Mouse (Mus musculus) forebrain, embryonic 13.5 days (tissue): ENCODE measurements around the gene Zfp451. TPM values are rescaled to one million over a fixed set of nuclear protein-coding genes. Genes with fewer than 3 reads are reported as not detected.

ENCODE experiments used
- ATAC-seq: fragments of 200-750 bp; cut with Nextera tagmentation; 2 replicates; pipeline ENCODE4 v1.8.0; 2017
- H3K27ac ChIP-seq: fragments of 300-500 bp; sonication (generic); 2 replicates; pipeline ENCODE4 v1.5.1; 2015; ENCODE audit warnings: inconsistent platforms, mild to moderate bottlenecking, moderate library complexity
- H3K27me3 ChIP-seq: fragments of 300-500 bp; sonication (generic); 2 replicates; pipeline ENCODE4 v1.6.1; 2015; ENCODE audit warnings: mild to moderate bottlenecking, inconsistent platforms
- H3K36me3 ChIP-seq: fragments of 300-500 bp; sonication (generic); 2 replicates; pipeline ENCODE4 v1.6.1; 2015; ENCODE audit warnings: mild to moderate bottlenecking, inconsistent platforms; ENCODE audit not compliant: poor library complexity, severe bottlenecking
- H3K4me1 ChIP-seq: fragments of 300-500 bp; sonication (generic); 2 replicates; pipeline ENCODE4 v1.6.1; 2015; ENCODE audit warnings: inconsistent platforms
- H3K4me2 ChIP-seq: fragments of 300-500 bp; sonication (generic); 2 replicates; pipeline ENCODE4 v1.6.1; 2015; ENCODE audit warnings: inconsistent platforms, mild to moderate bottlenecking, moderate library complexity
- H3K4me3 ChIP-seq: fragments of 300-500 bp; sonication (generic); 2 replicates; pipeline ENCODE4 v1.5.1; 2015; ENCODE audit warnings: mild to moderate bottlenecking, inconsistent platforms
- H3K9ac ChIP-seq: fragments of 300-500 bp; sonication (generic); 2 replicates; pipeline ENCODE4 v1.6.1; 2015; ENCODE audit warnings: mild to moderate bottlenecking, inconsistent platforms
- H3K9me3 ChIP-seq: fragments of 300-500 bp; sonication (generic); replicated peaks from 2 replicates; pipeline ENCODE4 v1.6.1; 2016; ENCODE audit warnings: inconsistent platforms
- WGBS: fragments of 180-500 bp; shearing (Covaris S2); methylation state at CpG from one replicate; pipeline ENCODE4 v1.1.7; 2015; 5-methylcytosine and 5-hydroxymethylcytosine counted together
- polyA plus RNA-seq: library from polyadenylated mRNA; unstranded; fragments of >200 nt; fragmentation: Nextera tagmentation; extraction: Ambion mirVana; gene quantifications from 2 replicates; pipeline ENCODE4 v1.2.1, GENCODE M21; 2015

The Zfp451 gene
- polyA plus RNA-seq, 1 experiment from 2014 or later = 37.2 TPM

- no peaks in the 10 kb centered on the region for H3K9me3 ChIP-seq
- no peaks in the 10 kb centered on the region for H3K4me1 ChIP-seq
- 87% methylated on average over 14 of the region's 14 CpGs for WGBS
- H3K36me3 ChIP-seq = peaks cover 58% of the 10 kb centered on the region
- H3K4me2 ChIP-seq = no peak overlapping the region
- H3K27me3 ChIP-seq = no peaks in the 10 kb centered on the region
- no peak overlapping the region for H3K4me3 ChIP-seq
- peak; percentile 19; the same call in 1 of the 2 replicates for ATAC-seq
- no peak overlapping the region for H3K9ac ChIP-seq
- H3K27ac ChIP-seq = no peak overlapping the region
Observed at GRCm38 (mm10) chr1:33776175-33776611, 38.2 kb downstream of the Zfp451 start.

GRCm38 (mm10) chr1:33772106-33772505 is 42.3 kb downstream of the Zfp451 start:
- H3K9ac ChIP-seq = no peak overlapping the region
- no peaks in the 10 kb centered on the region for H3K9me3 ChIP-seq
- H3K4me1 ChIP-seq = no peaks in the 10 kb centered on the region
- peaks cover 70% of the 10 kb centered on the region for H3K36me3 ChIP-seq
- no peak overlapping the region for H3K4me3 ChIP-seq
- ATAC-seq = no peak
- no peaks in the 10 kb centered on the region for H3K27me3 ChIP-seq
- WGBS = 95% methylated on average over 9 of the region's 9 CpGs
- no peak overlapping the region for H3K27ac ChIP-seq
- H3K4me2 ChIP-seq = no peak overlapping the region

GRCm38 (mm10) chr1:33771621-33772020 is 42.8 kb downstream of the Zfp451 start:
- no peak for ATAC-seq
- H3K4me1 ChIP-seq = no peaks in the 10 kb centered on the region
- no peak overlapping the region for H3K4me2 ChIP-seq
- H3K4me3 ChIP-seq = no peak overlapping the region
- H3K27ac ChIP-seq = no peak overlapping the region
- peaks cover 70% of the 10 kb centered on the region for H3K36me3 ChIP-seq
- no peaks in the 10 kb centered on the region for H3K9me3 ChIP-seq
- H3K27me3 ChIP-seq = no peaks in the 10 kb centered on the region
- WGBS = 96% methylated on average over 10 of the region's 10 CpGs
- no peak overlapping the region for H3K9ac ChIP-seq

DNA sequence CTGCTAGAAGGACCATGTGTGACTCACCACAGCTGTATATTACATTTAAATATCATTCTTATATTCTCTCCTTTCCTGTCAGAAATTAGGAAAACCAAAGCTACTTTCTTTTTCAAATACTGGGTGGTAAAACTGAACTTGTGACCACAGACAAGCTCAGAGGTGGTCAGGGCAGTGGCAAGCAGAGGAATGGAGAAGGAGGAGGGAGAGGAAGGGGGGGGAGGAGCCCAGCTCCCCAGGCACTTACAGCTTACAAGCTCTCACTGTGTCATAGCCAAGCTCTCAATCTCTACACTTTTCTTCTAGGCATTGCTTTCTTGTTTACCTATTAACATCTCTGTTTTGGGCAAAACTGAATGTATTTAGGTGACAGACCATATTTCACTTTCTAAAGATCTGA is 45.6 kb downstream of the Zfp451 start:
- Histone ChIP-seq H3K4me2 (no peak overlapping the region), H3K9ac (no peak overlapping the region), H3K36me3 (peaks cover 69% of the 10 kb centered on the region), H3K27me3 (no peaks in the 10 kb centered on the region), H3K4me1 (no peaks in the 10 kb centered on the region), H3K27ac (no peak overlapping the region), H3K4me3 (no peak overlapping the region), H3K9me3 (no peaks in the 10 kb centered on the region)
- no peak for ATAC-seq

DNA sequence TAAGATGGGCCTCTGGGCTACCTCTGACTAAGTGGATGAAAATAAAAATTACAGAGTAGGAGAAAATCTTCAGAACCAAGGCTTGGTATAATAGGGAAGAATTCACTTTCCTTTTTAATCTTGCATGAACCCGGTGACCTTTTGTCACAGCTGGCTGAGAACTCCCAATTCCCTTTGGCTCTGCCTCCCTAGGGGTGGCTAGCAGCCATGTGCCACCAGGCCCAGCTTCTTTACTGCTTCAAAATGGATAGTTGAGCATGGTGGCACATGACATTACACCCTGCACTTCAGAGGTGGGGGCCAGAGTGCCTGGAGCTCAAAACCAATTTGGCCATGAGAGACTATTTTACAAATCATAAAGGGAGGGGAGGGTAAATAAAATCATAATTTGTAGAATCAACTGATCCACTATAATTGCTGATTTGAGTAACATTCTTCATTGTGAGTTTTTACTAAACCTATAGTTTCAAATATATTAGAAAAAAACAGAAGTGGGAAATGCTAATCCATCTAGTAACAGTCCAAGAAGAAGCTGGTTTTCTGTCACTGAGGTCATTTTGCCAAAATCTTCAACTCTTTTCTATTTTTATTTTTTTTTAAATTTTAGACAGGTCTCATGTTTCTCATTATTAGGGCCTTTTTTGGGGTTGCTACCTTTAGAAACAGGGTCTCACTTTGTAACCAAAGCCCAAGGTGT is 46.2 kb downstream of the Zfp451 start:
- H3K27me3 ChIP-seq = no peaks in the 10 kb centered on the region
- H3K27ac ChIP-seq = no peak overlapping the region
- H3K36me3 ChIP-seq = peaks cover 69% of the 10 kb centered on the region
- H3K4me3 ChIP-seq = no peak overlapping the region
- 85% methylated on average over 1 of the region's 1 CpGs for WGBS
- no peaks in the 10 kb centered on the region for H3K4me1 ChIP-seq
- no peak overlapping the region for H3K4me2 ChIP-seq
- H3K9me3 ChIP-seq = no peaks in the 10 kb centered on the region
- no peak overlapping the region for H3K9ac ChIP-seq
- ATAC-seq = no peak

- Histone ChIP-seq H3K9me3 (no peaks in the 10 kb centered on the region), H3K9ac (no peak overlapping the region), H3K4me2 (no peak overlapping the region), H3K4me1 (no peaks in the 10 kb centered on the region), H3K4me3 (no peak overlapping the region), H3K27me3 (no peaks in the 10 kb centered on the region), H3K36me3 (peaks cover 62% of the 10 kb centered on the region), H3K27ac (no peak overlapping the region)
- ATAC-seq = no peak
- WGBS = 65% methylated on average over 16 of the region's 16 CpGs
Observed at GRCm38 (mm10) chr1:33766520-33767508, 47.6 kb downstream of the Zfp451 start.

DNA sequence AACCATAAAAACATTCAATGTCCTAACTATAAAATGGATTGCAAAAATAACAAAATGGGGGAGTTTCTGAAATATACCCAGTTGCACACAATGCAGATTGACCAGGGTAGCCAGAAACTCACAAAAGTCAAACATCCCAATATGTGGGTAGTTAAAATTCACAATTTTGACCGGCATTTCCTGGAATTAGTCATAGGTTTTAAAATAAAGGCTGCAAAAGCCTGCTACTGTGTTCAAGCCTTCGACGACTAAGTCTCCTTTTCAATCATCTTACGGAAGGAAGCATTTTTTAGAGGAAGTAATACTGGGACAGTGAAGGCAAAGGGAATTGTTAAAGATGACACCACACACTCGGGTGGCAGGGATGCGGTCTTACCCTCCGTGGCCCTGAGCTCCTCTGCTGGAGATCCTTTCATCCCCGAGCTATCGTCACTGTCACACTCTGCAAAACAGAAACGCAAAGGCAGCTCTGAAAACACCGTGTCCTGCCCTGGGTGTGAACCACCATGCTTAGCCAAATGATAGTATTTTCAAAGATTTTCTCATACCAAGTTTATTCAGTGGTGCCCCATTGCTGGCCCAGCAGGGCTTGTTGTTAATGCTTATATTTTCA is 48.8 kb downstream of the Zfp451 start:
- H3K27ac ChIP-seq = no peak overlapping the region
- H3K36me3 ChIP-seq = peaks cover 56% of the 10 kb centered on the region
- H3K27me3 ChIP-seq = no peaks in the 10 kb centered on the region
- ATAC-seq = no peak
- H3K4me2 ChIP-seq = no peak overlapping the region
- H3K9ac ChIP-seq = no peak overlapping the region
- 88% methylated on average over 11 of the region's 11 CpGs for WGBS
- H3K4me3 ChIP-seq = no peak overlapping the region
- H3K4me1 ChIP-seq = no peaks in the 10 kb centered on the region
- H3K9me3 ChIP-seq = no peaks in the 10 kb centered on the region

GRCm38 (mm10) chr1:33763826-33764225 is 50.6 kb downstream of the Zfp451 start:
- Histone ChIP-seq H3K27me3 (no peaks in the 10 kb centered on the region), H3K27ac (no peak overlapping the region), H3K9me3 (no peaks in the 10 kb centered on the region), H3K4me1 (no peaks in the 10 kb centered on the region), H3K4me3 (no peak overlapping the region), H3K36me3 (peaks cover 46% of the 10 kb centered on the region), H3K4me2 (no peak overlapping the region), H3K9ac (no peak overlapping the region)
- no peak for ATAC-seq
- 58% methylated on average over 2 of the region's 2 CpGs for WGBS

DNA sequence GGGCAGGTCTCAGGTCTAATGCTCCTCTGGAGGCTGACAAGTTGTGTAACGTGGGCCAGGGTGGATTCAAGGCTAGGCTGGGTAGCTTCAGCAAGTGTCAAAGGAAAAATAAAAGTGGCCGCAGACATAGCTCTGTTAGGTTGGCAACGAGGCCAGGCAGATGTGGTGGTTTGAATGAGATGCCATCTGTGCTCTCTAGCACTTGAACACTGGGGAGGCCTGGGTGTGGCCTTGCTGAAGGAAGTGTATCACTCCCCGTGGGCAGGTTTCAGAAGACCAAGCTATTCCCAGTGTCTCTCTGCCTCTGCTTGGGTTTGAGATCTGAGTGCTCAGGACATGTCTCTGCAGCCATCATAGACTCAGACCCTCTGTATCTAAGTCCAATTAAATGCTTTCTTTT is 55.9 kb downstream of the Zfp451 start:
- 48% methylated on average over 4 of the region's 4 CpGs for WGBS
- no peak overlapping the region for H3K4me3 ChIP-seq
- H3K4me2 ChIP-seq = no peak overlapping the region
- no peak overlapping the region for H3K27ac ChIP-seq
- H3K9ac ChIP-seq = no peak overlapping the region
- no peak for ATAC-seq
- H3K4me1 ChIP-seq = peaks cover 25% of the 10 kb centered on the region
- H3K9me3 ChIP-seq = no peaks in the 10 kb centered on the region
- peaks cover 16% of the 10 kb centered on the region for H3K36me3 ChIP-seq
- H3K27me3 ChIP-seq = no peaks in the 10 kb centered on the region

DNA sequence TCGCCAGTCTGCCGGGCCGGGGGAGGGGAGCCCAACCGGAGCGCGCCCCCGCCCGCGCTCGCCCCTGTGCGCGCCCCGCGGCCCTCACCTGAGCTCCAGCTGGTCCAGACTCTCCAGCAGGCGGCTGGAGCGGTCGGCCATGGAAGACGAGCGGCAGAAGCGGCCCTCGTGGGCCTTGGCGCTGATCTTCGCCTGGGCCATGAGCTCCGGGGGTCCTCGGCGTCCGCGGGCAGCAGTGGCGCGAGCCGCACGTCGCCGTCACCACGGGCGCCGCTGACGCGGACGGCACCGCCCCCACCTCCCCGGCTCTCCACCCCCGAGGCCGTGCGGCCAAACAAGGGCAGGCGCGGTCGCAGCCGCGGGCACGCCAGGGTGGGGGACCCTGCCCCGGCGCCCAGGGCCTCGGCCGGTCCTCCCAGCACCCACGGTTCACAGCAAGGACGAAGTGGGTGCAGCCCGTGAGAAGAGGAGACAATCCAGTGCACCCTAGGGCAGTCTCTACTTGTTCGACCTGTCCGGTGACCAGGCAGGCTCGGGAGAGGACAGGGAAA is 56.8 kb downstream of the Zfp451 start, which contains the start of gene Bag2:
Gene Bag2 (minus strand): TSS at position 305 of the 551 bp plus-strand sequence.
- WGBS = under 1% methylated on average over 34 of the region's 61 CpGs
- Histone ChIP-seq H3K9me3 (no peaks in the 10 kb centered on the region), H3K4me3 (peak within 1 kb of the TSS; percentile 72), H3K27ac (no peak within 1 kb of the TSS; the same call in 1 of the 2 replicates), H3K36me3 (peaks cover 13% of the 10 kb centered on the region), H3K4me2 (peak within 1 kb of the TSS; percentile 98), H3K4me1 (peaks cover 25% of the 10 kb centered on the region), H3K27me3 (no peaks in the 10 kb centered on the region), H3K9ac (peak within 1 kb of the TSS; percentile 85)
- ATAC-seq = peak; percentile 86

DNA sequence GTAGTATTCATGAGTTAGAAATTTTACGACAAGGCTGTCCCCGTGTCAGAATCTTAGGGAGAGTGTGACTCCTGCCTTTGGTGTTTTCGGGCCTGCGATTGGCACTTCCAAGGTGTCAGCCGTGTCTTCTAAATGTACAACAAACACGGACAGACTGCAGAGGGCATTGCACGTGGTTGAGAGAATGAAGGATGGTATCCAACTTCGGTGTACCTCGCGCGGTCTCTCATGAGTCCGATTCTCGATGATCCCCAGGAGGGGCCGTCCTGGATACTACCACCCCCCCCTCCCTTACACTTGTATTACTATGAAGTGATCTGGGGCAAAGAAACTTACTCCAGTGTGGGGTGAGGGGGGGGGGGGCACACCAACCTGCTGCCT is 57.4 kb downstream of the Zfp451 start:
- H3K27me3 ChIP-seq = no peaks in the 10 kb centered on the region
- peaks cover 12% of the 10 kb centered on the region for H3K36me3 ChIP-seq
- peak overlapping the region; percentile 85 for H3K9ac ChIP-seq
- ATAC-seq = peak; percentile 54
- peaks cover 25% of the 10 kb centered on the region for H3K4me1 ChIP-seq
- peak overlapping the region; percentile 98 for H3K4me2 ChIP-seq
- peak overlapping the region; percentile 72 for H3K4me3 ChIP-seq
- 5% methylated on average over 14 of the region's 14 CpGs for WGBS
- no peak overlapping the region for H3K27ac ChIP-seq
- H3K9me3 ChIP-seq = no peaks in the 10 kb centered on the region
